Mouse (Mus musculus) hindbrain, embryonic 13.5 days (tissue): ENCODE results near the gene Gm45062. TPM values are rescaled to one million over a fixed set of nuclear protein-coding genes. Genes with fewer than 3 reads are reported as not detected.

Experiments
- ATAC-seq: fragments of 200-750 bp; cut with Nextera tagmentation; 2 replicates; pipeline ENCODE4 v1.8.0; 2017; ENCODE audit warnings: moderate TSS enrichment; ENCODE audit not compliant: low FRiP score
- H3K27ac ChIP-seq: fragments of 300-500 bp; sonication (generic); 2 replicates; pipeline ENCODE4 v1.5.1; 2015; ENCODE audit warnings: inconsistent platforms, mild to moderate bottlenecking, moderate library complexity
- H3K27me3 ChIP-seq: fragments of 300-500 bp; sonication (generic); 2 replicates; pipeline ENCODE4 v1.6.1; 2015; ENCODE audit warnings: mild to moderate bottlenecking, inconsistent platforms
- H3K36me3 ChIP-seq: fragments of 300-500 bp; sonication (generic); 2 replicates; pipeline ENCODE4 v1.6.1; 2015; ENCODE audit warnings: mild to moderate bottlenecking, inconsistent platforms
- H3K4me1 ChIP-seq: fragments of 300-500 bp; sonication (generic); replicated peaks from 2 replicates; pipeline ENCODE4 v1.6.1; 2015; ENCODE audit warnings: inconsistent platforms
- H3K4me2 ChIP-seq: fragments of 300-500 bp; sonication (generic); 2 replicates; pipeline ENCODE4 v1.6.1; 2015; ENCODE audit warnings: inconsistent platforms, mild to moderate bottlenecking, moderate library complexity
- H3K4me3 ChIP-seq: fragments of 300-500 bp; sonication (generic); 2 replicates; pipeline ENCODE4 v1.5.1; 2015; ENCODE audit warnings: mild to moderate bottlenecking, inconsistent platforms
- H3K9ac ChIP-seq: fragments of 300-500 bp; sonication (generic); 2 replicates; pipeline ENCODE4 v1.6.1; 2015; ENCODE audit warnings: mild to moderate bottlenecking, inconsistent platforms
- H3K9me3 ChIP-seq: fragments of 300-500 bp; sonication (generic); 2 replicates; pipeline ENCODE4 v1.6.1; 2016; ENCODE audit warnings: inconsistent platforms
- WGBS: fragments of 180-500 bp; shearing (Covaris S2); methylation state at CpG from one replicate; pipeline ENCODE4 v1.1.7; 2015; 5-methylcytosine and 5-hydroxymethylcytosine counted together
- polyA plus RNA-seq: library from polyadenylated mRNA; unstranded; fragments of >200 nt; fragmentation: Nextera tagmentation; extraction: Ambion mirVana; gene quantifications from 2 replicates; pipeline ENCODE4 v1.2.1, GENCODE M21; 2015

Gm45062 gene
- polyA plus RNA-seq, 1 experiment from 2014 or later = 15.0 TPM

DNA sequence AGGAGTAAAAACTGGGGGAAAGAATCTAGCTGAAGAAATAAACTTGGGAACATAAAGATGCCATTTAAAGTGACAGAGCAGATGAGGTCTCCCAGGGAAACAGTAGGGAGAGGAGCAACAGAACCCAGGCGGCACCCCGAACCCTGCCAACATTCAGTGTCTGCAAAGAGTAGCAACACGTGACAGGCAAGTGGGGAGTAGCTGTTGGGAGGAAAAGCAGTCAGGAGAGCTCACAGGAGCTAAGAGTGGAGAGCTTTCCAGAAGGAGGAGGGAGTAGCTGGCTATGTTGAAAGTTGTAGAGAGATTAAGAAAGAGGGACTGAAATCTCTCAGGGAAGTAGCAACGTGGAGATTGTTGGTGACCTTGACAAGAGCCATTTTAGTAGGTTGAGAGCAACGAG, 214.2 kb downstream of the Gm45062 start:
- ATAC-seq = no peak
- Histone ChIP-seq H3K9ac (no peak overlapping the region), H3K4me2 (no peak overlapping the region), H3K4me3 (no peak overlapping the region), H3K36me3 (no peaks in the 10 kb centered on the region), H3K27ac (no peak overlapping the region), H3K4me1 (no peaks in the 10 kb centered on the region), H3K27me3 (no peaks in the 10 kb centered on the region), H3K9me3 (no peaks in the 10 kb centered on the region)
- WGBS = 67% methylated on average over 5 of the region's 5 CpGs

GRCm38 (mm10) chr6:8474316-8474715, 215.1 kb downstream of the Gm45062 start:
- Histone ChIP-seq H3K4me1 (no peaks in the 10 kb centered on the region), H3K9me3 (no peaks in the 10 kb centered on the region), H3K36me3 (no peaks in the 10 kb centered on the region), H3K4me3 (no peak overlapping the region), H3K4me2 (no peak overlapping the region), H3K9ac (no peak overlapping the region), H3K27me3 (no peaks in the 10 kb centered on the region), H3K27ac (no peak overlapping the region)
- no peak for ATAC-seq
- 83% methylated on average over 3 of the region's 3 CpGs for WGBS

- no peaks in the 10 kb centered on the region for H3K9me3 ChIP-seq
- WGBS = 93% methylated on average over 4 of the region's 4 CpGs
- no peaks in the 10 kb centered on the region for H3K36me3 ChIP-seq
- H3K27ac ChIP-seq = no peak overlapping the region
- H3K4me1 ChIP-seq = no peaks in the 10 kb centered on the region
- no peaks in the 10 kb centered on the region for H3K27me3 ChIP-seq
- no peak for ATAC-seq
- H3K4me2 ChIP-seq = no peak overlapping the region
- no peak overlapping the region for H3K9ac ChIP-seq
- no peak overlapping the region for H3K4me3 ChIP-seq
These were observed 215.6 kb downstream of the Gm45062 start for GRCm38 (mm10) chr6:8474820-8475219.

- Histone ChIP-seq H3K9ac (no peak overlapping the region), H3K36me3 (no peaks in the 10 kb centered on the region), H3K27ac (no peak overlapping the region), H3K4me1 (no peaks in the 10 kb centered on the region), H3K9me3 (no peaks in the 10 kb centered on the region), H3K4me2 (no peak overlapping the region), H3K4me3 (no peak overlapping the region), H3K27me3 (no peaks in the 10 kb centered on the region)
- 33% methylated on average over 1 of the region's 1 CpGs for WGBS
- ATAC-seq = no peak
These were observed 219.9 kb downstream of the Gm45062 start for GRCm38 (mm10) chr6:8479176-8479575.

- Histone ChIP-seq H3K4me3 (no peak overlapping the region), H3K4me1 (0 out of 2 replicates have a peak, but pooled peaks cover 11% of the 10 kb centered on the region), H3K27ac (no peak overlapping the region), H3K27me3 (no peaks in the 10 kb centered on the region), H3K9me3 (no peaks in the 10 kb centered on the region), H3K36me3 (no peaks in the 10 kb centered on the region), H3K9ac (no peak overlapping the region), H3K4me2 (no peak overlapping the region)
- WGBS = 96% methylated on average over 17 of the region's 17 CpGs
- no peak for ATAC-seq
These were observed 225.4 kb downstream of the Gm45062 start for GRCm38 (mm10) chr6:8484437-8485275.

DNA sequence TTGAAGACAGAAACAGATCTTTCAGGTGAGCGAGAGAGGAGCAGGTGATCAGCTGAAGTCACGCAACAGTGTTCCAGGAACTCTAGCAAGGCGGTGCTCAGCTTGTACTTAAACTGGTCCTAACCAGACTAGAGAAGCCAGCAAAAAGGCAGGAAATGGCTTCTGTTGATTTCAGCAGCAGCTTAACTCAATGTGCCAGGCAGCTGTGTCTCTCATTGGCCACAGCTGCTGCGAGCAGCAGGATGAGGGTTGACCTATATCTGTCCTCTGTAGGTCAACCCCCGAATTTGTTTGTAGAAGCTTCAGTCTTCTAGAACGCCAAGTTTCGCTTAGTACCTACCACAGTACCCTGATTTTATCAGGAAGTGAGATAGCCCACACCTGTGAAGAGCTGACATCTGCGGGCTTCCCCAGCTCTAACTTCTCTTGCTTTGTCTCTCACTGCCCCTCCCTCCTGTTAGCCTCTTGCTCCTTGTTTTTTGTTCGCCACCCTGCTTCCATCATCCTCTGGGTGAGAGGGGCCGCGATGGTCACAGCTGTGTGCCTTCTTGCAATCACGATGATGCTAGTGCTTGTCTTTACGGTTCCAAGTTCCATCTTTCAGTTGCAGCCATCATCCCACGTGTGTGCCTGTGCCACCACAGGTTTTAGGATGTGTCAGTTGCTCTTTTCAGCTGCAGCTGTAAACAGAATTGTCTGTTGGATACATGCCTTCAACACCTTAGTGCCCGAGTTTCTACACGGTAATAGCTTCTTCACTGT, 226.3 kb downstream of the Gm45062 start:
- 87% methylated on average over 16 of the region's 16 CpGs for WGBS
- no peak overlapping the region for H3K4me3 ChIP-seq
- H3K4me2 ChIP-seq = no peak overlapping the region
- no peak overlapping the region for H3K9ac ChIP-seq
- no peaks in the 10 kb centered on the region for H3K9me3 ChIP-seq
- ATAC-seq = no peak
- H3K36me3 ChIP-seq = no peaks in the 10 kb centered on the region
- no peaks in the 10 kb centered on the region for H3K27me3 ChIP-seq
- no peak overlapping the region for H3K27ac ChIP-seq
- 0 out of 2 replicates have a peak, but pooled peaks cover 11% of the 10 kb centered on the region for H3K4me1 ChIP-seq

- no peak overlapping the region for H3K9ac ChIP-seq
- H3K27me3 ChIP-seq = no peaks in the 10 kb centered on the region
- ATAC-seq = peak; percentile 52
- H3K4me3 ChIP-seq = no peak overlapping the region
- WGBS = 77% methylated on average over 17 of the region's 17 CpGs
- H3K27ac ChIP-seq = no peak overlapping the region
- H3K4me2 ChIP-seq = no peak overlapping the region
- no peaks in the 10 kb centered on the region for H3K36me3 ChIP-seq
- H3K9me3 ChIP-seq = no peaks in the 10 kb centered on the region
- H3K4me1 ChIP-seq = 0 out of 2 replicates have a peak, but pooled peaks cover 11% of the 10 kb centered on the region
These were observed 227.3 kb downstream of the Gm45062 start for GRCm38 (mm10) chr6:8486391-8487043.

DNA sequence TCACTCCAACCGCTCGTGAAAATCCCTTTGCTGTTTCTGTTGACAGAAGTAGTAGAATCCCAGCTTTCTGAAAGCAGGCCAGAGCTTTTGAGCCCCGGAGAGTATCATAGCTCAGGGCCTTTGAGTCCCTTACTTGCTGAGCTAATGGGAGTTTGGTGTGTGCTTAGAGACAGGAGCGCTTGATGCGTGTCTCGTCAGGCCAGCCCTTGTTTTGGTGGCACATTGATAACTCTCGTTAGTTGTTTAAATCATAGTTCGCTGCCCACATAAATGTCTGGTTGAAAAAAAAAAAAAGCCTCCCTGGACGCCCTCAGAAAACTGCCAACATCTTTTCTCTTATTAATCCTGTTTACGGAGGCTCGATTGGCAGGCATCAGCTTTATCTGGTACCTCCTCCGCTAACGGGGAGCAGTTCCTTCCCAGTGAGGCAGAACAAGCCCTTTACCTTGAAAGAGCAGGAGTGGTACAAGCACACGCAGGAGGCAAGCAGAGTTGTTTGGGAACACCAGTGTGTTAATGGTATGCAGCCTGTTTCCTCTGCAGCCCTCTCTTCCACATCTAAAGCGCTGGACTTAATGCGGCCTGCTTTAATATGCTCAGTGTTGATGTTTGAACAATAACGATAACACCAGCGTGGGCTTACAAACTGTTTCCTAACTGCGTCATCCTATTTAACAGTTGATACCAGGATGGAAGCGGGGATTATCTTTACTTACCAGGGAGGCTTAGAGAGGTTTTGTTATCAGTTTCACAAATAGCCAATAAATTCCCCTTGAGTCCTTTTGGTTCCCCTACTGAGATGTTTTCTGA, 228.0 kb downstream of the Gm45062 start:
- peak overlapping the region; percentile 35; the same call in 1 of the 2 replicates for H3K27ac ChIP-seq
- 68% methylated on average over 20 of the region's 20 CpGs for WGBS
- no peak for ATAC-seq

GRCm38 (mm10) chr6:8488249-8488648, 229.0 kb downstream of the Gm45062 start:
- H3K9me3 ChIP-seq = no peaks in the 10 kb centered on the region
- 77% methylated on average over 5 of the region's 5 CpGs for WGBS
- no peaks in the 10 kb centered on the region for H3K36me3 ChIP-seq
- 0 out of 2 replicates have a peak, but pooled peaks cover 11% of the 10 kb centered on the region for H3K4me1 ChIP-seq
- H3K27me3 ChIP-seq = no peaks in the 10 kb centered on the region
- no peak overlapping the region for H3K27ac ChIP-seq
- no peak overlapping the region for H3K4me3 ChIP-seq
- no peak overlapping the region for H3K4me2 ChIP-seq
- ATAC-seq = no peak
- H3K9ac ChIP-seq = no peak overlapping the region

More for the DNA sequence above, 228.0 kb downstream of the Gm45062 start:
- Histone ChIP-seq H3K9ac (no peak overlapping the region), H3K4me1 (0 out of 2 replicates have a peak, but pooled peaks cover 11% of the 10 kb centered on the region), H3K4me2 (no peak overlapping the region), H3K27me3 (no peaks in the 10 kb centered on the region), H3K4me3 (no peak overlapping the region), H3K9me3 (no peaks in the 10 kb centered on the region), H3K36me3 (no peaks in the 10 kb centered on the region)

DNA sequence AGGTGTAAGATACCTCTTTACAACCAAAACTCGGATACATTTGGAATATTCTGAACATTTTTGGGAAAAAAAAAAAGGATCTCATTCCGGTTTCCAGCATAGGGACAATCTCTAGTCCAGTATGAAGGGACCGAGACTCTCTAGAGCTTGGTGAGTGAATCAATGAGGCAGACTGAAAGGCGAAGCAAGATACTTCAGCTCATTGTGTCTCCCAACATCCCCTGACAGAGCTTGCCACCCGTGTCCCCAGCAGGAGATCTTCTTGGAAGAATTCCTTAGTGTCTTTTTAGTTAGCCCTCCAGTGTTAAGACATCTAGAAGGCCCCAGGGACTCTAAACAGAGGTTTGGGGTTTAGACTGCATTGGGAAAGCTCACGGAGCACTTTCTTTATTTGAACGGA, 230.0 kb downstream of the Gm45062 start:
- Histone ChIP-seq H3K4me3 (no peak overlapping the region), H3K4me1 (0 out of 2 replicates have a peak, but pooled peaks cover 11% of the 10 kb centered on the region), H3K27me3 (no peaks in the 10 kb centered on the region), H3K9ac (no peak overlapping the region), H3K9me3 (no peaks in the 10 kb centered on the region), H3K27ac (no peak overlapping the region), H3K4me2 (no peak overlapping the region), H3K36me3 (no peaks in the 10 kb centered on the region)
- ATAC-seq = no peak
- WGBS = 71% methylated on average over 7 of the region's 7 CpGs

- Histone ChIP-seq H3K4me3 (no peak overlapping the region), H3K4me1 (0 out of 2 replicates have a peak, but pooled peaks cover 11% of the 10 kb centered on the region), H3K9ac (no peak overlapping the region), H3K27me3 (no peaks in the 10 kb centered on the region), H3K27ac (no peak overlapping the region), H3K36me3 (no peaks in the 10 kb centered on the region), H3K9me3 (no peaks in the 10 kb centered on the region), H3K4me2 (no peak overlapping the region)
- WGBS = 88% methylated on average over 1 of the region's 1 CpGs
- ATAC-seq = no peak
These were observed 230.8 kb downstream of the Gm45062 start for GRCm38 (mm10) chr6:8489938-8490585.
